Mouse (Mus musculus) CH12F3 (cell line): ENCODE measurements around the gene Trim56.

Experiments used
- in situ Hi-C: fragments of 300-500 bp; cut with MboI; formaldehyde crosslinking; loops from 2 replicates; pipeline ENCODE4 v1.14.3; 2020; ENCODE audit warnings: low sequenced_read_pairs

The Trim56 gene

GRCm38 (mm10) chr5:137078041-137078440 lies 38.0 kb downstream of the Trim56 start:
- in situ Hi-C loops, result no loop called here

- in situ Hi-C loops, result no loop called here
Measured at GRCm38 (mm10) chr5:137077187-137077586, 38.8 kb downstream of the Trim56 start.

GRCm38 (mm10) chr5:137076191-137076930 lies 39.6 kb downstream of the Trim56 start:
- in situ Hi-C loops, result no loop called here

GRCm38 (mm10) chr5:137075726-137076125 lies 40.3 kb downstream of the Trim56 start:
- in situ Hi-C loops, result no loop called here

- in situ Hi-C loops, result no loop called here
Measured at GRCm38 (mm10) chr5:137074191-137074651, 41.8 kb downstream of the Trim56 start.

- in situ Hi-C loops, result no loop called here
Measured at GRCm38 (mm10) chr5:137073141-137073540, 42.9 kb downstream of the Trim56 start.

GRCm38 (mm10) chr5:137072079-137072960 lies 43.7 kb downstream of the Trim56 start, which contains the start of gene Serpine1:
Serpine1 (minus strand) TSS chr5:137072268.
- in situ Hi-C loops, result no loop called here

GRCm38 (mm10) chr5:137070881-137071605 lies 45.0 kb downstream of the Trim56 start:
- in situ Hi-C loops, result no loop called here

GRCm38 (mm10) chr5:137068711-137069110 lies 47.3 kb downstream of the Trim56 start:
- in situ Hi-C loops, result no loop called here

- in situ Hi-C loops, result no loop called here
Measured at GRCm38 (mm10) chr5:137065923-137066322, 50.1 kb downstream of the Trim56 start.

- in situ Hi-C loops, result no loop called here
Measured at GRCm38 (mm10) chr5:137065454-137065853, 50.6 kb downstream of the Trim56 start.

- in situ Hi-C loops, result no loop called here
Measured at GRCm38 (mm10) chr5:137062601-137063000, 53.4 kb downstream of the Trim56 start.

GRCm38 (mm10) chr5:137061809-137062481 lies 54.1 kb downstream of the Trim56 start:
- in situ Hi-C loops, result no loop called here
